Mouse (Mus musculus): Measurements from ENCODE around the gene Rhbdl2.
A peak's percentile ranks its signal among the peaks of the same experiment; 100 is the strongest.

The Rhbdl2 gene

GRCm38 (mm10) chr4:123787191-123787985 is at the start of gene Rhbdl2:
Gene Rhbdl2, plus strand, starts transcription at chr4:123787874.
- DNase-seq: peak; percentile 82 to 90

GRCm38 (mm10) chr4:123738708-123739107 is 49.0 kb upstream of the Rhbdl2 start:
- no peak for DNase-seq

GRCm38 (mm10) chr4:123742891-123743290 is 44.8 kb upstream of the Rhbdl2 start:
- DNase-seq: no peak

- no peak for DNase-seq
These were observed 42.4 kb upstream of the Rhbdl2 start for GRCm38 (mm10) chr4:123745221-123745775.

GRCm38 (mm10) chr4:123748726-123749415 is 38.8 kb upstream of the Rhbdl2 start:
- no peak for DNase-seq

GRCm38 (mm10) chr4:123749484-123750130 is 38.1 kb upstream of the Rhbdl2 start:
- DNase-seq: peak in 1 of 2 experiments; percentile 59

- DNase-seq: peak; percentile 99
These were observed 37.5 kb upstream of the Rhbdl2 start, which contains the start of gene Akirin1 for GRCm38 (mm10) chr4:123750152-123750651. Gene Akirin1, minus strand, starts transcription at chr4:123750345.

GRCm38 (mm10) chr4:123750707-123751312 is 36.9 kb upstream of the Rhbdl2 start:
- DNase-seq: peak; percentile 19 to 28

- DNase-seq: peak; percentile 28 to 43
These were observed 29.4 kb upstream of the Rhbdl2 start for GRCm38 (mm10) chr4:123758306-123758705.

GRCm38 (mm10) chr4:123765071-123765470 is 22.6 kb upstream of the Rhbdl2 start:
- DNase-seq: no peak

GRCm38 (mm10) chr4:123767807-123768206 is 19.9 kb upstream of the Rhbdl2 start:
- DNase-seq: no peak

- no peak for DNase-seq
These were observed 19.4 kb upstream of the Rhbdl2 start for GRCm38 (mm10) chr4:123768234-123768633.

GRCm38 (mm10) chr4:123792666-123793065 is 5.0 kb downstream of the Rhbdl2 start:
- DNase-seq: peak in 1 of 2 experiments; percentile 21

- no peak for DNase-seq
These were observed 5.5 kb downstream of the Rhbdl2 start for GRCm38 (mm10) chr4:123793136-123793535.

GRCm38 (mm10) chr4:123795057-123795456 is 7.4 kb downstream of the Rhbdl2 start:
- no peak for DNase-seq

- no peak for DNase-seq
These were observed 9.7 kb downstream of the Rhbdl2 start for GRCm38 (mm10) chr4:123797403-123797802.

- DNase-seq: peak; percentile 30 to 43
These were observed 10.2 kb downstream of the Rhbdl2 start for GRCm38 (mm10) chr4:123797856-123798255.

- DNase-seq: no peak
These were observed 16.0 kb downstream of the Rhbdl2 start for GRCm38 (mm10) chr4:123803642-123804041.

- no peak for DNase-seq
These were observed 20.6 kb downstream of the Rhbdl2 start for GRCm38 (mm10) chr4:123808304-123808703.

GRCm38 (mm10) chr4:123810475-123811295 is 23.0 kb downstream of the Rhbdl2 start:
- no peak for DNase-seq

GRCm38 (mm10) chr4:123812525-123812924 is 24.9 kb downstream of the Rhbdl2 start:
- no peak for DNase-seq

All from kidney, postnatal 4 days (tissue).